Mouse (Mus musculus): ENCODE data around the gene Tlr7.

Gene Tlr7

GRCm38 (mm10) chrX:167276953-167277352 lies 53.4 kb downstream of the Tlr7 start:
- DNase-seq, result peak; percentile 71 to 79

GRCm38 (mm10) chrX:167276551-167276950 lies 53.8 kb downstream of the Tlr7 start:
- DNase-seq, result no peak

- no peak for DNase-seq
Observed at GRCm38 (mm10) chrX:167264086-167264485, 66.3 kb downstream of the Tlr7 start, which contains the start of gene Tlr8. Gene Tlr8, minus strand, starts transcription at chrX:167264329.

GRCm38 (mm10) chrX:167263530-167263929 lies 66.8 kb downstream of the Tlr7 start:
- DNase-seq, result no peak

All from cerebellum, postnatal 14 days (tissue).